Mouse (Mus musculus): ENCODE measurements around the gene Plcd1.

Plcd1 gene

DNA sequence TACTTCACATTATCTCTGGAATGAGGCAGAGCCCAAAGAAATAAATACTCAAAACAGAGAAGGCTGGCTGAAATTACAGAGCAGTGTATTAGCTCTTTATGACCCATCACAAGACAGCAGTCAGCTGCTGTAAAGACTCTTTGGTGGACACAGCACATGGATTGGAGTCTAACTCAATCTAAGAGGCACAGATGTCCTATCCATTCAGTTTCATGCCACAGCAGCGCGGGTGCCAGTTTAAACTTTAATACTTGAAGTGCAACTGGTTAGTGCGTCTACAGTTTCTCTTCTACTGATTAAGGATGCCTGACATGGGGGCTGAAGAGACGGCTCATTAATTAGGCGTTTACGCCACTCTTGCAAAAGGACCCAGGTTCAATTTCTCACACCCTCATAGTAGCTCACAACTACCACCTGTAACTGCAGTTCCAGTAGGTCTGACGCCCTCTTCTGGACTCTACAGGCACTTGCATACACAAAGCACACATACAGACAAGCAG is 67.4 kb downstream of the Plcd1 start:
- in situ Hi-C loops (cut with MboI; ENCODE audit: low sequenced_read_pairs): no loop called here

DNA sequence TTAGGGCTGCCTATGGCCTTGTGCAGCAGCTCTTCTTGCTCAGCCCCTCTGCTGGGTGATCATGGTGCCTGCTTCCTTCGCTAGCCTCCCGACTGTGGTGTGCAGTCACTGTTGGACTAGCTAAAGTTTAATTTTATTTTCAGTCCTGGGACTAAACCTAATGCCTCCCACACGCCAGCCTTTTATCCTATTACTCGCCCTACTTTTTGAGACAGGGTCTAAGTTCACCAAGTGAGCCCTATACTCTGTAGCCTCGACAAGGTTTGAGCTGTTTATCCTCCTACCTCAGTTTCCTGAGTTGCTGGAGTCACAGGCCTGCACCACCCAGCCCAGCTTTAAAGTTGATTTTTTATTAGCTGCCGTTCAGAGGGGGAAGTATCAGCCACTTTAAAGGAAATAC is 68.0 kb downstream of the Plcd1 start:
- in situ Hi-C loops (cut with MboI; ENCODE audit: low sequenced_read_pairs): no loop called here

DNA sequence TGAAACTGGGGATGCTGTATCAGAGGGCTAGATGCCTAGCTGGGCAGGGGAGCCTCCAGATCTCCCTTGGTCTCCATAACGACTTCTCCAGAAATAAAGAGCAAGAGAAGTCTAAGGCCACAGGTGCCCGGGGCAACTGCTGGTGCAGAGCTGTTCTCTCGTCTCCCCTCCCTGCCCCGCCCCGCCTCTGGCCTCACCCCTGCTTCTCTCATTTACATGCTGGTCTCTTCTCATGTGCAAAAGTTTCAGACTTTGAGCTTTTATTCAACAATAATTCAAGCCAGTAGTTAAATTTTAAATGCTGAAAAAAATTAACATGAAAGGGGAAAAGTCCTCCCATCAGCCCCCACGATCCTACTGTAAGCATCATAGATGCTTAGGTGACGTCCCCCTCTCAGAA is 71.6 kb downstream of the Plcd1 start:
- in situ Hi-C loops (cut with MboI; ENCODE audit: low sequenced_read_pairs): no loop called here

All from CH12F3 (cell line).